Mouse (Mus musculus): Measurements from ENCODE around the gene Ndrg3. TPM values are rescaled to one million over a fixed set of nuclear protein-coding genes. Genes with fewer than 3 reads are reported as not detected.
A peak's percentile ranks its signal among the peaks of the same experiment; 100 is the strongest.
"Not testable (repeated sequence)": the region's sequence is repeated elsewhere in the genome, so short reads cannot be mapped to it uniquely, and the experiment has no call there.

The Ndrg3 gene
- polyA plus RNA-seq, 1 experiment from 2014 or later: 88.0 TPM

GRCm38 (mm10) chr2:156930549-156930948 lies 61.3 kb downstream of the Ndrg3 start:
- H3K27me3 ChIP-seq: no peaks in the 10 kb centered on the region
- H3K4me1 ChIP-seq (replicated peaks): peaks cover 5% of the 10 kb centered on the region; the same call in 1 of the 2 replicates
- no peak overlapping the region for H3K9ac ChIP-seq
- ATAC-seq (ENCODE audit: low read depth): no peak
- H3K4me3 ChIP-seq: no peak overlapping the region
- peaks cover 62% of the 10 kb centered on the region for H3K36me3 ChIP-seq
- 95% methylated on average over 6 of the region's 6 CpGs for WGBS
- no peak overlapping the region for H3K27ac ChIP-seq (replicated peaks)
- H3K4me2 ChIP-seq: no peak overlapping the region
- H3K9me3 ChIP-seq: no peaks in the 10 kb centered on the region

DNA sequence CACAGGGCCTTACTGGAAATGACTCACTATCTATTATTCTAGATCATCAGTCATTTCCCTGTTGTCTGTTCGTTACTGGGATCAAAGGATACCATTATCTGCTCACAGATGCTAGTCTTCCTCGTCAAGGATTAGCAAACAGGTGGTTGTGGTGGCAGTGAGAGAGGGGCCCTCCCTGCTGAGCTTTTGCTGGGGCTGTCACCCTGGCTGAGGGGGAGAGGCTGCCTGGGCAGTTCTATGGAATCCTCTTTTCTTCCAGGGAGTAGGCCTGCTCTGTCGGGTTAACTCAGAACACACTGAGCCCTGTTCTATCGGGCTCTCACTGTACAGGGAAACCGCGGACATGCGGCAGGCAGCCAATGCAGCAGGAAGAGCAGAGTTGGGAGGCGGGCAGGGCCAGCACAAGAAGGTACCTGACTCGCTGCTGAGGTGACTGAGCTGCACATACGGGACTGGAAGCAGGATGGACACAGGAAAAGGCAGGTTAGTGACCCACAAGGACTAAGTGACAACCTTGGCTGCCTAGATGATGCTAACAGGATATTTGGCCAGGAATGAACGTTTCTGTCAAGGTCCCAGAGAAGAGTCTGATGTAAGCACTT lies 62.2 kb downstream of the Ndrg3 start:
- WGBS: 60% methylated on average over 11 of the region's 11 CpGs
- Histone ChIP-seq H3K27ac (replicated peaks) (no peak overlapping the region), H3K9ac (no peak overlapping the region), H3K36me3 (peaks cover 54% of the 10 kb centered on the region), H3K4me1 (replicated peaks) (peaks cover 5% of the 10 kb centered on the region; the same call in 1 of the 2 replicates), H3K4me2 (no peak overlapping the region), H3K4me3 (no peak overlapping the region), H3K27me3 (no peaks in the 10 kb centered on the region), H3K9me3 (no peaks in the 10 kb centered on the region)
- no peak for ATAC-seq (ENCODE audit: low read depth)

DNA sequence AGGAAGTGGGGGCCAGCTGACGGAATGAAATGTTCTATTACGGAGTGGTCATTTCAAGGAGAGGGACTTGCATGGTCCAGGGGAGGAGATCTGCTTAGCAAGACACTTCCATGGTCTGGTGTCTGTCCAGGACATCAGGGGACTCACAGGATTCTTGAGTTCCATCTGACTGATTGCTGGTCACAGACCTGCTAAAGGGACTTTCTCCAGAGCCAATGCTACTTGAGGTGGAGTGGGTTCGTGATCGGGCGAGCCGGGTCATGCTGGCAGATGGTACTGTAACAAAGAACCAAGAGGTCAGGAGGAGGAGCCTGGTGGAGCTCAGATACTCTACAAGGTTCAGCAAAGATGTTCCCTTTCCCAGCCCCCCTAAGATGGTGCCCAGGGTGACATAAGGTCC lies 63.2 kb downstream of the Ndrg3 start:
- Histone ChIP-seq H3K9ac (no peak overlapping the region), H3K36me3 (peaks cover 53% of the 10 kb centered on the region), H3K27ac (replicated peaks) (no peak overlapping the region), H3K4me3 (no peak overlapping the region), H3K4me2 (no peak overlapping the region), H3K4me1 (replicated peaks) (peaks cover 5% of the 10 kb centered on the region; the same call in 1 of the 2 replicates), H3K27me3 (no peaks in the 10 kb centered on the region), H3K9me3 (no peaks in the 10 kb centered on the region)
- ATAC-seq (ENCODE audit: low read depth): no peak
- WGBS: 93% methylated on average over 6 of the region's 6 CpGs

GRCm38 (mm10) chr2:156927663-156928062 lies 64.2 kb downstream of the Ndrg3 start:
- no peak overlapping the region for H3K27ac ChIP-seq (replicated peaks)
- H3K27me3 ChIP-seq: no peaks in the 10 kb centered on the region
- H3K9me3 ChIP-seq: no peaks in the 10 kb centered on the region
- H3K4me1 ChIP-seq (replicated peaks): peaks cover 5% of the 10 kb centered on the region; the same call in 1 of the 2 replicates
- peaks cover 44% of the 10 kb centered on the region for H3K36me3 ChIP-seq
- 89% methylated on average over 6 of the region's 6 CpGs for WGBS
- ATAC-seq (ENCODE audit: low read depth): no peak
- H3K9ac ChIP-seq: no peak overlapping the region
- no peak overlapping the region for H3K4me2 ChIP-seq
- H3K4me3 ChIP-seq: no peak overlapping the region

DNA sequence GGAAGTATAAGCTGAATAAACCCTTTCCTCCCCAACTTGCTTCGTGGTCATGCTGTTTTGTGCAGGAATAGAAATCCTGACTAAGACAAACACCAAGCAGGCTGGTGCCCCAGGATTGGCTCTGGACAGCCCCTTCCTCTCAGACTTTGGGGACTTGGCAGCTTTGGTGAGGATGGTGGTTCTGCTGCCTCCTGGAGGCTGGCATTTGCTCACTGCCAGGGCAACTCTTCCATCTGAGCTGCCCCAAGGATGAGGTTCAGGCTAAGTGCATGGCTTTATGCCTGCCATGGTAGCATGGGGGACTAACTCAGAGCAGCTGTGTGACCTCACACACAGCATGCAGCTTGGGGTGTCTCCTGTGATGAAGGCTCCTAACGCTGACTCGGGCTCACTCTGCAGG lies 66.2 kb downstream of the Ndrg3 start:
- not testable (repeated sequence) for H3K9me3 ChIP-seq; ATAC-seq (ENCODE audit: low read depth); H3K27me3 ChIP-seq; H3K9ac ChIP-seq; H3K4me1 ChIP-seq (replicated peaks); H3K4me2 ChIP-seq; H3K27ac ChIP-seq (replicated peaks); H3K4me3 ChIP-seq
- peaks cover 34% of the 10 kb centered on the region for H3K36me3 ChIP-seq
- WGBS: 78% methylated on average over 3 of the region's 3 CpGs

- not testable (repeated sequence) for H3K27ac ChIP-seq (replicated peaks); H3K9me3 ChIP-seq; H3K27me3 ChIP-seq; H3K9ac ChIP-seq; H3K4me1 ChIP-seq (replicated peaks); H3K4me3 ChIP-seq; ATAC-seq (ENCODE audit: low read depth); H3K4me2 ChIP-seq
- 86% methylated on average over 4 of the region's 4 CpGs for WGBS
- peaks cover 29% of the 10 kb centered on the region for H3K36me3 ChIP-seq
Measured at GRCm38 (mm10) chr2:156925075-156925474, 66.8 kb downstream of the Ndrg3 start.

DNA sequence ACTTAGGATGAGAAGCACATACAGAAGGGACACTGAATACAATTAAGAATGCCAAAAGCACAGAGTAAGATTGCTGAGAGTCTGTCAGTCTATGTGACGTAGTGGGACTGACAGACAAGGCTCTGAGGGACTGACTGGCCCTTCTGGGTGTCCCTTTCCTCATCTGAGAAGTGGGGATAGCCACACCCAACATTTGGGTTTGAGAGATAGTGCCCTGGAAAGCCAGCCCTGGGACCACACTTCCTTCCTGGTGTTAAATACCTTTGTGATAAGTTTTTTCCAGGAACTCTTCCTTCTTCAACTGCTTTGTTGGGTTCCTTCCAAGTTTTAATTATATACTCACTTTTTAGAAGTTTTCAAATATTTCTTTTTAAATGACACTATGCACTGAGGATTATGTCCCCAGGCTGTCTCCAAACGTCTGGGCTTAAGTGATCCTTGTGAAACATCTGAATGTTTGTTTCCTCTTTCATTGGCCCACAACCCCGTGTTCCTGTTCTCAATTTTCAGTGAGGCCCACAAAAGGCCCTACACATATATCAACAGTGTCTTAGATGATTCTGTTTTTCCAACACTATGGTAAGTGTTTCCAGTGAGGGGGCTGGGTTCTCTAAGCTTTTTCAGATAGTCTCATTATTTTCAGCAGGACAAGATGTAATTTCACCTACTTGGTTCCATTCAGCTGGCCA lies 67.5 kb downstream of the Ndrg3 start:
- H3K36me3 ChIP-seq: peaks cover 27% of the 10 kb centered on the region
- H3K4me3 ChIP-seq: no peak overlapping the region
- H3K9me3 ChIP-seq: no peaks in the 10 kb centered on the region
- peaks cover 5% of the 10 kb centered on the region; the same call in 1 of the 2 replicates for H3K4me1 ChIP-seq (replicated peaks)
- H3K4me2 ChIP-seq: no peak overlapping the region
- no peak overlapping the region for H3K9ac ChIP-seq
- 63% methylated on average over 3 of the region's 3 CpGs for WGBS
- ATAC-seq (ENCODE audit: low read depth): no peak
- H3K27me3 ChIP-seq: no peaks in the 10 kb centered on the region
- H3K27ac ChIP-seq (replicated peaks): no peak overlapping the region

- Histone ChIP-seq H3K36me3 (peaks cover 20% of the 10 kb centered on the region; the same call in 1 of the 2 replicates), H3K27ac (replicated peaks) (no peak overlapping the region), H3K4me2 (no peak overlapping the region), H3K9ac (no peak overlapping the region), H3K4me3 (no peak overlapping the region), H3K9me3 (no peaks in the 10 kb centered on the region), H3K4me1 (replicated peaks) (peaks cover 5% of the 10 kb centered on the region; the same call in 1 of the 2 replicates), H3K27me3 (no peaks in the 10 kb centered on the region)
- no peak for ATAC-seq (ENCODE audit: low read depth)
- WGBS: 82% methylated on average over 5 of the region's 5 CpGs
Measured at GRCm38 (mm10) chr2:156923057-156923456, 68.8 kb downstream of the Ndrg3 start.

DNA sequence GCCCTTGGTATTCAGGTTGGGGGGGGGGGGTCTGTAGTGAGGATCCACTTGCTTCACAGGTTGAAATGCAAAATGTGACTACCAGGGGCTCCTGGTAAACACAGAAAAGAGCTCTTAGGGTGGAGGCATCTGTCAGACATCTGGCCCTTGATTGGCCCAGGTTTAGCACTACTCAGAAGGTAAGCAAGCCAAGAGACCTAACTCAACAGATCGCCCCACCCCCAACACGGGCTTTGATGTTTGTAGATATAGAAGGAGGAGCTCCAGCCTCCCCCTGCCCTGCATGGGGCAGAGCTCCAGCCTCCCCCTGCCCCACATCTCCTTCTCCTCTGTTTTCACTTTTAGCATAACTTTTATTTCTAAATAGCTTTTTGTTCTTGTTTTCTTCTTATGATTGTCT lies 72.1 kb downstream of the Ndrg3 start:
- Histone ChIP-seq H3K36me3 (no peaks in the 10 kb centered on the region), H3K27me3 (no peaks in the 10 kb centered on the region), H3K9me3 (no peaks in the 10 kb centered on the region), H3K27ac (replicated peaks) (no peak overlapping the region), H3K9ac (no peak overlapping the region), H3K4me3 (no peak overlapping the region), H3K4me2 (no peak overlapping the region), H3K4me1 (replicated peaks) (no peaks in the 10 kb centered on the region)
- ATAC-seq (ENCODE audit: low read depth): no peak
- WGBS: 61% methylated on average over 2 of the region's 2 CpGs

GRCm38 (mm10) chr2:156919191-156919590 lies 72.7 kb downstream of the Ndrg3 start:
- not testable (repeated sequence) for H3K9ac ChIP-seq; ATAC-seq (ENCODE audit: low read depth)
- WGBS: 91% methylated on average over 11 of the region's 11 CpGs

GRCm38 (mm10) chr2:156918562-156918961 lies 73.3 kb downstream of the Ndrg3 start:
- Histone ChIP-seq H3K4me1 (replicated peaks) (no peaks in the 10 kb centered on the region), H3K27me3 (no peaks in the 10 kb centered on the region), H3K36me3 (no peaks in the 10 kb centered on the region), H3K4me3 (no peak overlapping the region), H3K4me2 (no peak overlapping the region), H3K27ac (replicated peaks) (no peak overlapping the region), H3K9me3 (no peaks in the 10 kb centered on the region), H3K9ac (0 out of 2 replicates have a peak overlapping the region, but pooled peaks have one; percentile 12)
- no peak for ATAC-seq (ENCODE audit: low read depth)
- 76% methylated on average over 4 of the region's 4 CpGs for WGBS

More at GRCm38 (mm10) chr2:156919191-156919590, 72.7 kb downstream of the Ndrg3 start:
- H3K4me1 ChIP-seq (replicated peaks); H3K4me2 ChIP-seq; H3K27ac ChIP-seq (replicated peaks); H3K36me3 ChIP-seq; H3K4me3 ChIP-seq; H3K27me3 ChIP-seq; H3K9me3 ChIP-seq: not testable (repeated sequence)

- Histone ChIP-seq H3K27ac (replicated peaks) (no peak overlapping the region), H3K4me3 (no peak overlapping the region), H3K9me3 (no peaks in the 10 kb centered on the region), H3K4me2 (no peak overlapping the region), H3K27me3 (no peaks in the 10 kb centered on the region), H3K4me1 (replicated peaks) (no peaks in the 10 kb centered on the region), H3K36me3 (no peaks in the 10 kb centered on the region), H3K9ac (no peak overlapping the region)
- WGBS: 81% methylated on average over 3 of the region's 3 CpGs
- no peak for ATAC-seq (ENCODE audit: low read depth)
Measured at GRCm38 (mm10) chr2:156916419-156917125, 75.3 kb downstream of the Ndrg3 start.
